Mouse (Mus musculus) E14TG2a.4 (cell line): ENCODE results near the gene Plek2.

Experiments
- H3K27me3 ChIP-seq: 2 replicates; pipeline ENCODE4 v1.6.1; 2014; ENCODE audit warnings: low read length, control low read depth; ENCODE audit not compliant: insufficient read depth
- H3K36me3 ChIP-seq: 2 replicates; pipeline ENCODE4 v1.6.1; 2014; ENCODE audit warnings: low read length, control low read depth; ENCODE audit not compliant: insufficient read depth
- H3K4me1 ChIP-seq: replicated peaks from 2 replicates; pipeline ENCODE4 v1.6.1; 2014; ENCODE audit warnings: low read depth, low read length, control low read depth
- H3K4me3 ChIP-seq: replicated peaks from 2 replicates; pipeline ENCODE4 v1.5.1; 2014; ENCODE audit warnings: mild to moderate bottlenecking, low read length
- H3K9me3 ChIP-seq: 2 replicates; pipeline ENCODE4 v1.6.1; 2014; ENCODE audit warnings: low read length, control low read depth
- CTCF ChIP-seq: conservative IDR thresholded peaks from 2 replicates; pipeline ENCODE4 v1.5.1; 2014; ENCODE audit warnings: low read length
- NANOG ChIP-seq: IDR thresholded peaks from 2 replicates; pipeline ENCODE4 v1.6.1; 2014; ENCODE audit warnings: borderline replicate concordance, low read length, mixed read lengths
- POU5F1 ChIP-seq: IDR thresholded peaks from 2 replicates; pipeline ENCODE4 v1.6.1; 2014; ENCODE audit warnings: low read length, borderline replicate concordance

Gene Plek2

GRCm38 (mm10) chr12:78916278-78916677, 9.5 kb upstream of the Plek2 start:
- no peaks in the 10 kb centered on the region for H3K9me3 ChIP-seq
- no peaks in the 10 kb centered on the region for H3K36me3 ChIP-seq
- TF ChIP-seq CTCF (peak; percentile 90), POU5F1 (no peak)
- peaks cover 27% of the 10 kb centered on the region for H3K4me1 ChIP-seq
- peaks cover 21% of the 10 kb centered on the region for H3K27me3 ChIP-seq
- no peak overlapping the region for H3K4me3 ChIP-seq

- TF ChIP-seq POU5F1 = no peak
- no peak for TF ChIP-seq NANOG
- TF ChIP-seq CTCF = no peak
- Histone ChIP-seq H3K9me3 (no peaks in the 10 kb centered on the region), H3K4me1 (peaks cover 34% of the 10 kb centered on the region), H3K4me3 (no peak overlapping the region), H3K36me3 (no peaks in the 10 kb centered on the region), H3K27me3 (peaks cover 27% of the 10 kb centered on the region)
Observed at GRCm38 (mm10) chr12:78915561-78915960, 8.8 kb upstream of the Plek2 start.

GRCm38 (mm10) chr12:78914458-78914857, 7.7 kb upstream of the Plek2 start:
- Histone ChIP-seq H3K4me1 (peaks cover 43% of the 10 kb centered on the region), H3K27me3 (peaks cover 31% of the 10 kb centered on the region), H3K9me3 (no peaks in the 10 kb centered on the region; the same call in 1 of the 2 replicates), H3K36me3 (no peaks in the 10 kb centered on the region), H3K4me3 (no peak overlapping the region)
- no peak for TF ChIP-seq CTCF
- no peak for TF ChIP-seq NANOG

GRCm38 (mm10) chr12:78911707-78912417, 5.1 kb upstream of the Plek2 start:
- Histone ChIP-seq H3K4me1 (peaks cover 45% of the 10 kb centered on the region), H3K36me3 (no peaks in the 10 kb centered on the region), H3K27me3 (peaks cover 48% of the 10 kb centered on the region), H3K9me3 (peaks cover 13% of the 10 kb centered on the region), H3K4me3 (peak overlapping the region; percentile 70)
- no peak for TF ChIP-seq NANOG
- TF ChIP-seq POU5F1 = no peak
- TF ChIP-seq CTCF = no peak

GRCm38 (mm10) chr12:78910684-78911461, 4.1 kb upstream of the Plek2 start:
- H3K4me3 ChIP-seq = peak overlapping the region; percentile 70
- no peaks in the 10 kb centered on the region for H3K36me3 ChIP-seq
- no peak for TF ChIP-seq POU5F1
- TF ChIP-seq CTCF = no peak; the same call in 1 of the 2 replicates
- no peak for TF ChIP-seq NANOG
- H3K4me1 ChIP-seq = peaks cover 46% of the 10 kb centered on the region
- H3K27me3 ChIP-seq = peaks cover 56% of the 10 kb centered on the region
- peaks cover 13% of the 10 kb centered on the region for H3K9me3 ChIP-seq

GRCm38 (mm10) chr12:78908081-78908605, 1.4 kb upstream of the Plek2 start:
- H3K9me3 ChIP-seq = peaks cover 13% of the 10 kb centered on the region
- TF ChIP-seq CTCF (no peak), POU5F1 (no peak), NANOG (no peak)
- peaks cover 46% of the 10 kb centered on the region for H3K4me1 ChIP-seq
- peaks cover 59% of the 10 kb centered on the region for H3K27me3 ChIP-seq
- H3K36me3 ChIP-seq = no peaks in the 10 kb centered on the region
- no peak overlapping the region for H3K4me3 ChIP-seq

- Histone ChIP-seq H3K27me3 (peaks cover 36% of the 10 kb centered on the region), H3K9me3 (peaks cover 13% of the 10 kb centered on the region), H3K36me3 (no peaks in the 10 kb centered on the region), H3K4me3 (no peak overlapping the region), H3K4me1 (peaks cover 16% of the 10 kb centered on the region)
- TF ChIP-seq CTCF (no peak), NANOG (no peak), POU5F1 (no peak)
Observed at GRCm38 (mm10) chr12:78904499-78904898, 2.3 kb downstream of the Plek2 start.

GRCm38 (mm10) chr12:78903313-78903712, 3.5 kb downstream of the Plek2 start:
- TF ChIP-seq POU5F1 (no peak), NANOG (no peak), CTCF (no peak)
- H3K4me3 ChIP-seq = no peak overlapping the region
- peaks cover 3% of the 10 kb centered on the region; the same call in 1 of the 2 replicates for H3K9me3 ChIP-seq
- no peaks in the 10 kb centered on the region for H3K36me3 ChIP-seq
- H3K4me1 ChIP-seq = peaks cover 13% of the 10 kb centered on the region
- H3K27me3 ChIP-seq = peaks cover 32% of the 10 kb centered on the region
